Mouse (Mus musculus): Measurements from ENCODE around the gene B4galt1. TPM values are rescaled to one million over a fixed set of nuclear protein-coding genes. Genes with fewer than 3 reads are reported as not detected.

The B4galt1 gene
- polyA plus RNA-seq, 1 experiment, result 2.7 TPM

- Histone ChIP-seq H3K9me3 (ENCODE audit: control insufficient read depth, low read length) (no peaks in the 10 kb centered on the region), H3K4me3 (replicated peaks) (no peak overlapping the region), H3K36me3 (ENCODE audit: control insufficient read depth) (no peaks in the 10 kb centered on the region), H3K4me1 (ENCODE audit: control insufficient read depth) (no peaks in the 10 kb centered on the region; the same call in 1 of the 2 replicates), H3K27me3 (ENCODE audit: control insufficient read depth) (no peaks in the 10 kb centered on the region)
- TF ChIP-seq GATA1 (IDR thresholded peaks at IDR 0.05; ENCODE audit: low read length), result no peak
- TF ChIP-seq TAL1 (IDR thresholded peaks at IDR 0.05; ENCODE audit: low read length), result no peak
Observed at GRCm38 (mm10) chr4:40889252-40889651, 35.4 kb upstream of the B4galt1 start.

- Histone ChIP-seq H3K4me3 (replicated peaks) (no peak overlapping the region), H3K27me3 (ENCODE audit: control insufficient read depth) (no peaks in the 10 kb centered on the region)
- TF ChIP-seq TAL1 (IDR thresholded peaks at IDR 0.05; ENCODE audit: low read length) (no peak), GATA1 (IDR thresholded peaks at IDR 0.05; ENCODE audit: low read length) (no peak)
Observed at GRCm38 (mm10) chr4:40888839-40889238, 35.0 kb upstream of the B4galt1 start.

GRCm38 (mm10) chr4:40885883-40886282, 32.1 kb upstream of the B4galt1 start:
- Histone ChIP-seq H3K4me3 (replicated peaks) (no peak overlapping the region), H3K36me3 (ENCODE audit: control insufficient read depth) (no peaks in the 10 kb centered on the region), H3K4me1 (ENCODE audit: control insufficient read depth) (no peaks in the 10 kb centered on the region; the same call in 1 of the 2 replicates), H3K27me3 (ENCODE audit: control insufficient read depth) (no peaks in the 10 kb centered on the region), H3K9me3 (ENCODE audit: control insufficient read depth, low read length) (no peaks in the 10 kb centered on the region)
- TF ChIP-seq GATA1 (IDR thresholded peaks at IDR 0.05; ENCODE audit: low read length) (no peak), TAL1 (IDR thresholded peaks at IDR 0.05; ENCODE audit: low read length) (no peak)

More at GRCm38 (mm10) chr4:40888839-40889238, 35.0 kb upstream of the B4galt1 start:
- Histone ChIP-seq H3K4me1 (ENCODE audit: control insufficient read depth) (no peaks in the 10 kb centered on the region; the same call in 1 of the 2 replicates), H3K36me3 (ENCODE audit: control insufficient read depth) (no peaks in the 10 kb centered on the region), H3K9me3 (ENCODE audit: control insufficient read depth, low read length) (no peaks in the 10 kb centered on the region)

- TF ChIP-seq TAL1 (IDR thresholded peaks at IDR 0.05; ENCODE audit: low read length) (no peak), GATA1 (IDR thresholded peaks at IDR 0.05; ENCODE audit: low read length) (no peak)
- Histone ChIP-seq H3K27me3 (ENCODE audit: control insufficient read depth) (no peaks in the 10 kb centered on the region), H3K4me1 (ENCODE audit: control insufficient read depth) (no peaks in the 10 kb centered on the region; the same call in 1 of the 2 replicates), H3K4me3 (replicated peaks) (no peak overlapping the region), H3K36me3 (ENCODE audit: control insufficient read depth) (no peaks in the 10 kb centered on the region), H3K9me3 (ENCODE audit: control insufficient read depth, low read length) (no peaks in the 10 kb centered on the region)
Observed at GRCm38 (mm10) chr4:40885166-40885525, 31.3 kb upstream of the B4galt1 start.

GRCm38 (mm10) chr4:40884282-40885165, 30.7 kb upstream of the B4galt1 start:
- Histone ChIP-seq H3K4me3 (replicated peaks) (no peak overlapping the region), H3K4me1 (ENCODE audit: control insufficient read depth) (no peaks in the 10 kb centered on the region), H3K36me3 (ENCODE audit: control insufficient read depth) (no peaks in the 10 kb centered on the region), H3K9me3 (ENCODE audit: control insufficient read depth, low read length) (no peaks in the 10 kb centered on the region), H3K27me3 (ENCODE audit: control insufficient read depth) (no peaks in the 10 kb centered on the region)
- no peak for TF ChIP-seq TAL1 (IDR thresholded peaks at IDR 0.05; ENCODE audit: low read length)
- no peak for TF ChIP-seq GATA1 (IDR thresholded peaks at IDR 0.05; ENCODE audit: low read length)

- H3K4me3 ChIP-seq (replicated peaks), result no peak overlapping the region
- H3K9me3 ChIP-seq (ENCODE audit: control insufficient read depth, low read length), result no peaks in the 10 kb centered on the region
- H3K4me1 ChIP-seq (ENCODE audit: control insufficient read depth), result no peaks in the 10 kb centered on the region
- TF ChIP-seq TAL1 (IDR thresholded peaks at IDR 0.05; ENCODE audit: low read length) (no peak), GATA1 (IDR thresholded peaks at IDR 0.05; ENCODE audit: low read length) (no peak)
- no peaks in the 10 kb centered on the region for H3K36me3 ChIP-seq (ENCODE audit: control insufficient read depth)
- no peaks in the 10 kb centered on the region for H3K27me3 ChIP-seq (ENCODE audit: control insufficient read depth)
Observed at GRCm38 (mm10) chr4:40883200-40883599, 29.4 kb upstream of the B4galt1 start.

GRCm38 (mm10) chr4:40877528-40877927, 23.7 kb upstream of the B4galt1 start:
- H3K36me3 ChIP-seq (ENCODE audit: control insufficient read depth), result no peaks in the 10 kb centered on the region
- H3K4me1 ChIP-seq (ENCODE audit: control insufficient read depth), result peaks cover 25% of the 10 kb centered on the region
- no peak overlapping the region for H3K4me3 ChIP-seq (replicated peaks)
- H3K9me3 ChIP-seq (ENCODE audit: control insufficient read depth, low read length), result no peaks in the 10 kb centered on the region
- H3K27me3 ChIP-seq (ENCODE audit: control insufficient read depth), result no peaks in the 10 kb centered on the region
- TF ChIP-seq GATA1 (IDR thresholded peaks at IDR 0.05; ENCODE audit: low read length), result no peak
- no peak for TF ChIP-seq TAL1 (IDR thresholded peaks at IDR 0.05; ENCODE audit: low read length)

GRCm38 (mm10) chr4:40876814-40877371, 23.1 kb upstream of the B4galt1 start:
- no peaks in the 10 kb centered on the region for H3K27me3 ChIP-seq (ENCODE audit: control insufficient read depth)
- TF ChIP-seq GATA1 (IDR thresholded peaks at IDR 0.05; ENCODE audit: low read length) (no peak), TAL1 (IDR thresholded peaks at IDR 0.05; ENCODE audit: low read length) (no peak)
- H3K36me3 ChIP-seq (ENCODE audit: control insufficient read depth), result no peaks in the 10 kb centered on the region
- H3K4me3 ChIP-seq (replicated peaks), result no peak overlapping the region
- H3K9me3 ChIP-seq (ENCODE audit: control insufficient read depth, low read length), result no peaks in the 10 kb centered on the region
- peaks cover 25% of the 10 kb centered on the region for H3K4me1 ChIP-seq (ENCODE audit: control insufficient read depth)

GRCm38 (mm10) chr4:40875842-40876241, 22.0 kb upstream of the B4galt1 start:
- TF ChIP-seq TAL1 (IDR thresholded peaks at IDR 0.05; ENCODE audit: low read length) (no peak), GATA1 (IDR thresholded peaks at IDR 0.05; ENCODE audit: low read length) (no peak)
- H3K9me3 ChIP-seq (ENCODE audit: control insufficient read depth, low read length), result no peaks in the 10 kb centered on the region
- no peaks in the 10 kb centered on the region for H3K27me3 ChIP-seq (ENCODE audit: control insufficient read depth)
- no peak overlapping the region for H3K4me3 ChIP-seq (replicated peaks)
- H3K36me3 ChIP-seq (ENCODE audit: control insufficient read depth), result no peaks in the 10 kb centered on the region
- peaks cover 25% of the 10 kb centered on the region for H3K4me1 ChIP-seq (ENCODE audit: control insufficient read depth)

All from erythroblast, embryonic 14.5 days (primary cell).